Mouse (Mus musculus) embryonic facial prominence, embryonic 10.5 days (tissue): Measurements from ENCODE around the gene Trim72. TPM values are rescaled to one million over a fixed set of nuclear protein-coding genes. Genes with fewer than 3 reads are reported as not detected.
A peak's percentile ranks its signal among the peaks of the same experiment; 100 is the strongest.
"Not testable (repeated sequence)": the region's sequence is repeated elsewhere in the genome, so short reads cannot be mapped to it uniquely, and the experiment has no call there.

Experiments used
- DNase-seq: peaks from one replicate; pipeline ENCODE4 v3.0.0-alpha.2; 2017; ENCODE audit warnings: low spot score
- H3K27ac ChIP-seq: fragments of 300-500 bp; sonication (generic); replicated peaks from 2 replicates; pipeline ENCODE4 v1.5.1; 2016; ENCODE audit warnings: mild to moderate bottlenecking
- H3K27me3 ChIP-seq: fragments of 300-500 bp; sonication (generic); replicated peaks from 2 replicates; pipeline ENCODE4 v1.6.1; 2016; ENCODE audit warnings: low read depth, mild to moderate bottlenecking; ENCODE audit not compliant: poor library complexity, severe bottlenecking
- H3K36me3 ChIP-seq: fragments of 300-500 bp; sonication (generic); replicated peaks from 2 replicates; pipeline ENCODE4 v1.6.1; 2016; ENCODE audit warnings: mild to moderate bottlenecking, moderate library complexity
- H3K4me1 ChIP-seq: fragments of 300-500 bp; sonication (generic); 2 replicates; pipeline ENCODE4 v1.6.1; 2016
- H3K4me3 ChIP-seq: fragments of 300-500 bp; sonication (generic); 2 replicates; pipeline ENCODE4 v1.5.1; 2016; ENCODE audit warnings: mild to moderate bottlenecking, moderate library complexity
- H3K9me3 ChIP-seq: fragments of 300-500 bp; sonication (generic); 2 replicates; pipeline ENCODE4 v1.6.1; 2016; ENCODE audit warnings: mild to moderate bottlenecking
- WGBS: fragments of 180-500 bp; shearing (Covaris S2); methylation state at CpG from one replicate; pipeline ENCODE4 v1.1.7; 2016; 5-methylcytosine and 5-hydroxymethylcytosine counted together
- polyA plus RNA-seq: library from polyadenylated mRNA; unstranded; fragments of >200 nt; fragmentation: Nextera tagmentation; extraction: Ambion mirVana; gene quantifications from 2 replicates; pipeline ENCODE4 v1.2.1, GENCODE M21; 2016

Trim72 gene
- polyA plus RNA-seq, 1 experiment from 2014 or later = not detected

- no peaks in the 10 kb centered on the region for H3K9me3 ChIP-seq
- H3K4me1 ChIP-seq = peaks cover 19% of the 10 kb centered on the region
- H3K27ac ChIP-seq = peak within 1 kb of the TSS; percentile 19; the same call in 1 of the 2 replicates
- WGBS = 17% methylated on average over 18 of the region's 18 CpGs
- H3K36me3 ChIP-seq = peaks cover 43% of the 10 kb centered on the region
- peak within 1 kb of the TSS; percentile 39 for H3K4me3 ChIP-seq
- peak; percentile 38 for DNase-seq
- no peaks in the 10 kb centered on the region for H3K27me3 ChIP-seq
Measured at GRCm38 (mm10) chr7:127993341-127993977, 10.3 kb upstream of the Trim72 start, which contains the start of gene Pycard. TSS of gene Pycard (minus strand) at chr7:127993867.

GRCm38 (mm10) chr7:127999436-127999835 lies 4.3 kb upstream of the Trim72 start:
- 71% methylated on average over 1 of the region's 1 CpGs for WGBS

GRCm38 (mm10) chr7:128000068-128000950 lies 3.4 kb upstream of the Trim72 start:
- Histone ChIP-seq H3K9me3 (no peaks in the 10 kb centered on the region), H3K36me3 (peaks cover 6% of the 10 kb centered on the region; the same call in 1 of the 2 replicates), H3K4me3 (no peak overlapping the region), H3K27ac (no peak overlapping the region), H3K27me3 (peaks cover 25% of the 10 kb centered on the region), H3K4me1 (peaks cover 23% of the 10 kb centered on the region)
- no peak for DNase-seq
- 73% methylated on average over 1 of the region's 1 CpGs for WGBS

More at GRCm38 (mm10) chr7:127999436-127999835, 4.3 kb upstream of the Trim72 start:
- Histone ChIP-seq H3K36me3 (peaks cover 6% of the 10 kb centered on the region; the same call in 1 of the 2 replicates), H3K27me3 (peaks cover 16% of the 10 kb centered on the region), H3K4me1 (peaks cover 15% of the 10 kb centered on the region), H3K27ac (no peak overlapping the region), H3K4me3 (no peak overlapping the region), H3K9me3 (no peaks in the 10 kb centered on the region)
- DNase-seq = no peak

GRCm38 (mm10) chr7:128003098-128003497 lies 651 bp upstream of the Trim72 start:
- peaks cover 28% of the 10 kb centered on the region for H3K4me1 ChIP-seq
- H3K4me3 ChIP-seq = no peak overlapping the region
- peaks cover 33% of the 10 kb centered on the region for H3K27me3 ChIP-seq
- H3K9me3 ChIP-seq = no peaks in the 10 kb centered on the region
- H3K27ac ChIP-seq = no peak overlapping the region
- H3K36me3 ChIP-seq = no peaks in the 10 kb centered on the region
- 84% methylated on average over 6 of the region's 6 CpGs for WGBS
- DNase-seq = no peak

GRCm38 (mm10) chr7:128004150-128004486 lies 369 bp downstream of the Trim72 start:
- Histone ChIP-seq H3K27ac (peak overlapping the region; percentile 67; the same call in 1 of the 2 replicates), H3K4me1 (peaks cover 28% of the 10 kb centered on the region), H3K27me3 (peaks cover 33% of the 10 kb centered on the region), H3K36me3 (no peaks in the 10 kb centered on the region), H3K9me3 (no peaks in the 10 kb centered on the region), H3K4me3 (peak overlapping the region; percentile 44)
- 64% methylated on average over 5 of the region's 5 CpGs for WGBS
- no peak for DNase-seq

GRCm38 (mm10) chr7:128004487-128005362 lies 976 bp downstream of the Trim72 start:
- Histone ChIP-seq H3K4me1 (peaks cover 26% of the 10 kb centered on the region), H3K4me3 (peak overlapping the region; percentile 44), H3K27ac (peak overlapping the region; percentile 67), H3K9me3 (no peaks in the 10 kb centered on the region), H3K36me3 (no peaks in the 10 kb centered on the region), H3K27me3 (peaks cover 39% of the 10 kb centered on the region)
- DNase-seq = peak; percentile 69
- WGBS = 22% methylated on average over 35 of the region's 35 CpGs

GRCm38 (mm10) chr7:128006193-128006592 lies 2.4 kb downstream of the Trim72 start:
- 85% methylated on average over 7 of the region's 7 CpGs for WGBS
- no peak overlapping the region for H3K27ac ChIP-seq
- no peak for DNase-seq
- H3K4me1 ChIP-seq = peaks cover 33% of the 10 kb centered on the region
- H3K9me3 ChIP-seq = no peaks in the 10 kb centered on the region
- no peaks in the 10 kb centered on the region for H3K36me3 ChIP-seq
- no peak overlapping the region for H3K4me3 ChIP-seq
- H3K27me3 ChIP-seq = peaks cover 48% of the 10 kb centered on the region

GRCm38 (mm10) chr7:128009715-128010340 lies 6.1 kb downstream of the Trim72 start:
- Histone ChIP-seq H3K27me3 (peaks cover 28% of the 10 kb centered on the region), H3K4me1 (peaks cover 19% of the 10 kb centered on the region), H3K4me3 (peak overlapping the region; percentile 16; the same call in 1 of the 2 replicates), H3K36me3 (no peaks in the 10 kb centered on the region), H3K9me3 (no peaks in the 10 kb centered on the region), H3K27ac (no peak overlapping the region)
- WGBS = 45% methylated on average over 40 of the region's 40 CpGs
- DNase-seq = peak; percentile 35

- WGBS = 80% methylated on average over 13 of the region's 13 CpGs
- no peak overlapping the region for H3K27ac ChIP-seq
- DNase-seq = no peak
- H3K27me3 ChIP-seq = peaks cover 15% of the 10 kb centered on the region
- no peaks in the 10 kb centered on the region for H3K36me3 ChIP-seq
- no peaks in the 10 kb centered on the region for H3K9me3 ChIP-seq
- no peak overlapping the region for H3K4me3 ChIP-seq
- H3K4me1 ChIP-seq = peaks cover 9% of the 10 kb centered on the region; the same call in 1 of the 2 replicates
Measured at GRCm38 (mm10) chr7:128012136-128012780, 8.5 kb downstream of the Trim72 start.

- no peaks in the 10 kb centered on the region for H3K9me3 ChIP-seq
- WGBS = 87% methylated on average over 13 of the region's 13 CpGs
- no peak overlapping the region for H3K4me3 ChIP-seq
- H3K4me1 ChIP-seq = peaks cover 9% of the 10 kb centered on the region; the same call in 1 of the 2 replicates
- H3K36me3 ChIP-seq = no peaks in the 10 kb centered on the region
- DNase-seq = no peak
- H3K27me3 ChIP-seq = peaks cover 15% of the 10 kb centered on the region
- no peak overlapping the region for H3K27ac ChIP-seq
Measured at GRCm38 (mm10) chr7:128013116-128013515, 9.4 kb downstream of the Trim72 start.

GRCm38 (mm10) chr7:128016134-128016533 lies 12.4 kb downstream of the Trim72 start:
- not testable (repeated sequence) for H3K4me3 ChIP-seq, H3K9me3 ChIP-seq, H3K27me3 ChIP-seq, H3K27ac ChIP-seq, H3K4me1 ChIP-seq, H3K36me3 ChIP-seq, DNase-seq
- 85% methylated on average over 5 of the region's 5 CpGs for WGBS
